24 mouse cellular contexts compared by ENCODE assay signal in the genomic region with DNA sequence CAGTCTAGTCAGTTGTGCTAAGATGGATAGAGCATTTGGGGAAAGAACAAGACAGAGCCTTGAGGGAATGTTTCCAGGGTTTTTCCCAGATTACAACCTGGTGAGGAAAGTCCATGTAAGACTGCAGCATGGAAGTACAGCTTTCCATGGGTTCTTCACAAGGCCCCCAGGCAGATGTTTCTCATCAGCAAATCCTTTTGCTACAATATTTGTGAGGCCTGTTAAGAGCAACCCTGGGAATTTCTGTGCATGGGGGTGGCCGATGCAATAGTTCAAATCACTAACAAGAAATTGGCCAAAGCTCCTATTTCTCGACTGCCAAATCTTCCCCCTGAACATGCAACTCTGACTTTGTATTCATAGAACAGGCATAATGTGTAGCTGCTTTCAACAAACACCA.
DNase-seq lines count a peak whose midpoint lies in the region; ATAC-seq and TF ChIP-seq lines count a peak whose summit lies in the region.
"Had no signal": no experiment of that assay in that cellular context is flagged by ENCODE, and none has a peak within 500 bp of the region (broad histone marks: within the 10 kb centered on the region; RNA-seq: fewer than 3 reads in every experiment).

No protein-coding gene starts in this region.

- H3K9ac ChIP-seq in embryonic facial prominence, embryonic 14.5 days (ENCODE audit: low read depth, low read length) = no peak overlapping the region
- H3K9ac ChIP-seq in lung, embryonic 14.5 days = no peak overlapping the region
- no peak overlapping the region for H3K9ac ChIP-seq in limb, embryonic 15.5 days
- H3K9ac ChIP-seq: embryonic facial prominence, embryonic 13.5 days; forebrain, embryonic 15.5 days; heart, embryonic 13.5 days; hindbrain, embryonic 13.5 days; intestine, embryonic 15.5 days had no signal

- no peak overlapping the region for H3K4me2 ChIP-seq in embryonic facial prominence, embryonic 14.5 days (ENCODE audit: low read depth, low read length)
- no peak overlapping the region for H3K4me2 ChIP-seq in lung, embryonic 14.5 days
- no peak overlapping the region for H3K4me2 ChIP-seq in limb, embryonic 15.5 days
- H3K4me2 ChIP-seq: embryonic facial prominence, embryonic 13.5 days; forebrain, embryonic 15.5 days; heart, embryonic 13.5 days; hindbrain, embryonic 13.5 days; intestine, embryonic 15.5 days had no signal

- no peak overlapping the region for H3K27ac ChIP-seq in embryonic facial prominence, embryonic 14.5 days (replicated peaks; ENCODE audit: low read depth, low read length)
- no peak overlapping the region for H3K27ac ChIP-seq in embryonic facial prominence, embryonic 10.5 days (replicated peaks)
- no peak overlapping the region for H3K27ac ChIP-seq in lung, embryonic 14.5 days (ENCODE audit: low read depth)
- H3K27ac ChIP-seq in limb, embryonic 15.5 days = peak overlapping the region; percentile 33; the same call in 1 of the 2 replicates
- H3K27ac ChIP-seq: embryonic facial prominence, embryonic 13.5 days; forebrain, embryonic 15.5 days; heart, adult 2 months; heart, embryonic 10.5 days; heart, embryonic 13.5 days; hindbrain, embryonic 13.5 days; intestine, embryonic 15.5 days had no signal

- no peaks in the 10 kb centered on the region for H3K4me1 ChIP-seq in embryonic facial prominence, embryonic 14.5 days (ENCODE audit: control insufficient read depth, insufficient read depth, low read length)
- H3K4me1 ChIP-seq in embryonic facial prominence, embryonic 10.5 days = no peaks in the 10 kb centered on the region
- no peaks in the 10 kb centered on the region for H3K4me1 ChIP-seq in lung, embryonic 14.5 days (ENCODE audit: insufficient read depth)
- H3K4me1 ChIP-seq in limb, embryonic 15.5 days = no peaks in the 10 kb centered on the region
- H3K4me1 ChIP-seq: embryonic facial prominence, embryonic 13.5 days; forebrain, embryonic 15.5 days; heart, embryonic 10.5 days; heart, embryonic 13.5 days; hindbrain, embryonic 13.5 days; intestine, embryonic 15.5 days had no signal

- H3K9me3 ChIP-seq in embryonic facial prominence, embryonic 14.5 days (ENCODE audit: control insufficient read depth, low read length) = no peaks in the 10 kb centered on the region
- no peaks in the 10 kb centered on the region for H3K9me3 ChIP-seq in embryonic facial prominence, embryonic 10.5 days
- no peaks in the 10 kb centered on the region for H3K9me3 ChIP-seq in lung, embryonic 14.5 days (ENCODE audit: low read depth, low read length)
- no peaks in the 10 kb centered on the region for H3K9me3 ChIP-seq in limb, embryonic 15.5 days
- H3K9me3 ChIP-seq: embryonic facial prominence, embryonic 13.5 days; forebrain, embryonic 15.5 days; heart, embryonic 10.5 days; heart, embryonic 13.5 days; hindbrain, embryonic 13.5 days; intestine, embryonic 15.5 days had no signal

- peak; percentile 36 for DNase-seq in embryonic facial prominence, embryonic 14.5 days (ENCODE audit: low spot score)
- DNase-seq in embryonic facial prominence, embryonic 10.5 days (ENCODE audit: low spot score) = no peak
- DNase-seq in lung, embryonic 14.5 days = peak; percentile 36
- DNase-seq in lung, postnatal 25 days (ENCODE audit: low spot score) = no peak
- no peak for DNase-seq in thymus, postnatal 14 days
- DNase-seq: adrenal gland, adult 2 months; adrenal gland, postnatal 14 days; B cell, adult 2 months; cerebellum, adult 11 months; cerebellum, adult 2 months; cerebellum, adult 9-11 months; cerebellum, postnatal 25 days; gastrocnemius, postnatal 25 days; heart, adult 2 months had no signal

- no peak overlapping the region for H3K4me3 ChIP-seq in embryonic facial prominence, embryonic 14.5 days (ENCODE audit: low read depth, low read length)
- no peak overlapping the region for H3K4me3 ChIP-seq in embryonic facial prominence, embryonic 10.5 days
- no peak overlapping the region for H3K4me3 ChIP-seq in lung, embryonic 14.5 days (ENCODE audit: low read depth, low read length)
- H3K4me3 ChIP-seq in limb, embryonic 15.5 days = no peak overlapping the region
- H3K4me3 ChIP-seq: embryonic facial prominence, embryonic 13.5 days; forebrain, embryonic 15.5 days; heart, adult 2 months; heart, embryonic 10.5 days; heart, embryonic 13.5 days; hindbrain, embryonic 13.5 days; intestine, embryonic 15.5 days had no signal

- 40% methylated on average over 2 of the region's 2 CpGs for WGBS in embryonic facial prominence, embryonic 14.5 days
- 84% methylated on average over 2 of the region's 2 CpGs for WGBS in embryonic facial prominence, embryonic 10.5 days
- 55% methylated on average over 2 of the region's 2 CpGs for WGBS in lung, embryonic 14.5 days
- 43% methylated on average over 2 of the region's 2 CpGs for WGBS in limb, embryonic 15.5 days

- H3K36me3 ChIP-seq in embryonic facial prominence, embryonic 14.5 days (ENCODE audit: control insufficient read depth, insufficient read depth, low read length) = no peaks in the 10 kb centered on the region
- H3K36me3 ChIP-seq in embryonic facial prominence, embryonic 10.5 days (replicated peaks) = no peaks in the 10 kb centered on the region
- no peaks in the 10 kb centered on the region for H3K36me3 ChIP-seq in lung, embryonic 14.5 days (ENCODE audit: insufficient read depth)
- H3K36me3 ChIP-seq in limb, embryonic 15.5 days = no peaks in the 10 kb centered on the region
- H3K36me3 ChIP-seq: embryonic facial prominence, embryonic 13.5 days; forebrain, embryonic 15.5 days; G1E; heart, embryonic 10.5 days; heart, embryonic 13.5 days; hindbrain, embryonic 13.5 days; intestine, embryonic 15.5 days had no signal

- no peak for ATAC-seq in embryonic facial prominence, embryonic 14.5 days (ENCODE audit: low read depth)
- no peak for ATAC-seq in lung, embryonic 14.5 days (ENCODE audit: insufficient read depth)
- no peak for ATAC-seq in limb, embryonic 15.5 days (ENCODE audit: insufficient number of reproducible peaks, low FRiP score, low TSS enrichment, low read depth)
- ATAC-seq: forebrain, embryonic 15.5 days; hindbrain, embryonic 16.5 days; intestine, embryonic 15.5 days had no signal

- TF ChIP-seq CTCF in lung, embryonic 14.5 days (IDR thresholded peaks at IDR 0.05; ENCODE audit: low read depth) = no peak

- no peaks in the 10 kb centered on the region for H3K27me3 ChIP-seq in embryonic facial prominence, embryonic 14.5 days (replicated peaks; ENCODE audit: control insufficient read depth, insufficient read depth, low read length)
- peaks cover 1% of the 10 kb centered on the region; the same call in 1 of the 2 replicates for H3K27me3 ChIP-seq in embryonic facial prominence, embryonic 10.5 days (replicated peaks; ENCODE audit: low read depth, poor library complexity, severe bottlenecking)
- H3K27me3 ChIP-seq in lung, embryonic 14.5 days (ENCODE audit: insufficient read depth, low read length) = no peaks in the 10 kb centered on the region
- peaks cover 1% of the 10 kb centered on the region; the same call in 1 of the 2 replicates for H3K27me3 ChIP-seq in limb, embryonic 15.5 days
- H3K27me3 ChIP-seq: CH12.LX; forebrain, embryonic 15.5 days; heart, embryonic 13.5 days; hindbrain, embryonic 13.5 days; intestine, embryonic 15.5 days had no signal

Comparison
In these comparisons a context has a peak if more than half of its experiments do, and no peak if none do; other contexts are left out.
1. DNase-seq: peak in embryonic facial prominence, embryonic 14.5 days (single experiment) and lung, embryonic 14.5 days (single experiment); none in embryonic facial prominence, embryonic 10.5 days (single experiment), lung, postnatal 25 days (single experiment) and thymus, postnatal 14 days (single experiment).